Mouse (Mus musculus): ENCODE data around the gene Tmem131l. TPM values are rescaled to one million over a fixed set of nuclear protein-coding genes. Genes with fewer than 3 reads are reported as not detected.

Gene Tmem131l
- polyA plus RNA-seq, 1 experiment from 2014 or later, result 70.8 TPM

GRCm38 (mm10) chr3:84068831-84069709 is 29.1 kb upstream of the Tmem131l start:
- no peaks in the 10 kb centered on the region for H3K27me3 ChIP-seq (ENCODE audit: insufficient read depth, poor library complexity, severe bottlenecking)
- DNase-seq (ENCODE audit: low spot score), result no peak
- WGBS, result 85% methylated on average over 13 of the region's 13 CpGs

GRCm38 (mm10) chr3:84065825-84066224 is 25.9 kb upstream of the Tmem131l start:
- no peak overlapping the region for H3K4me3 ChIP-seq
- H3K9me3 ChIP-seq, result no peaks in the 10 kb centered on the region
- DNase-seq (ENCODE audit: low spot score), result no peak
- 86% methylated on average over 4 of the region's 4 CpGs for WGBS
- peaks cover 9% of the 10 kb centered on the region; the same call in 1 of the 2 replicates for H3K4me1 ChIP-seq (replicated peaks)
- H3K27ac ChIP-seq, result no peak overlapping the region
- no peaks in the 10 kb centered on the region for H3K27me3 ChIP-seq (ENCODE audit: insufficient read depth, poor library complexity, severe bottlenecking)
- H3K36me3 ChIP-seq, result no peaks in the 10 kb centered on the region

More at GRCm38 (mm10) chr3:84068831-84069709, 29.1 kb upstream of the Tmem131l start:
- H3K27ac ChIP-seq, result no peak overlapping the region
- H3K4me3 ChIP-seq, result no peak overlapping the region
- H3K9me3 ChIP-seq, result no peaks in the 10 kb centered on the region
- H3K4me1 ChIP-seq (replicated peaks), result no peaks in the 10 kb centered on the region
- no peaks in the 10 kb centered on the region for H3K36me3 ChIP-seq

DNA sequence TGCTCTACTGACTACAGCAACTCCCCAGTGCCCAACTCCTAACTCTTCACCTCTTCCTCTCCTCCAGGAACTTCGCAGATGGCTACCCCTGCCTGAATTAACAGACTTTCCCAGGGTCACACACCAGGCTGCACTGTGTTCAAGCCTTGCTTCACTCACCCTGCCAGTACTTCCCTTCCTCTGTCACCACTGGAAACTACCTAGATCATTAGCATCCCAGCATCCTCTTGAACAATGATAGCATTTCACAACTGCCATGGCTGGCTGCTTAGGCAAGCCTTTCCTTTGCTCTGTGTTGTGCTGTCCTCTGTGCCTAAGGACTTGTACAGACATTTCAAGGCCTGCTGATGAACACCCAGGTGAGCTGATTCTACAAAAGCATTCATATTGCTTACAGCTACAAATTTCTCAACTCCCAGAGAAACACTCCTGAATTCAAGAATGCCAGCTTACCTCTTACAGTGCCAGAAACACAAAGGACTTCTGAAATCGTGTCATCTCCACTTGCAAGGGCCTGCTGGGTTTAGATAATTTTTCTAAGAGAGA is 23.5 kb upstream of the Tmem131l start:
- Histone ChIP-seq H3K4me1 (replicated peaks) (peaks cover 13% of the 10 kb centered on the region; the same call in 1 of the 2 replicates), H3K4me3 (no peak overlapping the region), H3K27me3 (ENCODE audit: insufficient read depth, poor library complexity, severe bottlenecking) (no peaks in the 10 kb centered on the region), H3K9me3 (no peaks in the 10 kb centered on the region), H3K27ac (no peak overlapping the region), H3K36me3 (no peaks in the 10 kb centered on the region)
- WGBS, result 86% methylated on average over 2 of the region's 2 CpGs
- no peak for DNase-seq (ENCODE audit: low spot score)

DNA sequence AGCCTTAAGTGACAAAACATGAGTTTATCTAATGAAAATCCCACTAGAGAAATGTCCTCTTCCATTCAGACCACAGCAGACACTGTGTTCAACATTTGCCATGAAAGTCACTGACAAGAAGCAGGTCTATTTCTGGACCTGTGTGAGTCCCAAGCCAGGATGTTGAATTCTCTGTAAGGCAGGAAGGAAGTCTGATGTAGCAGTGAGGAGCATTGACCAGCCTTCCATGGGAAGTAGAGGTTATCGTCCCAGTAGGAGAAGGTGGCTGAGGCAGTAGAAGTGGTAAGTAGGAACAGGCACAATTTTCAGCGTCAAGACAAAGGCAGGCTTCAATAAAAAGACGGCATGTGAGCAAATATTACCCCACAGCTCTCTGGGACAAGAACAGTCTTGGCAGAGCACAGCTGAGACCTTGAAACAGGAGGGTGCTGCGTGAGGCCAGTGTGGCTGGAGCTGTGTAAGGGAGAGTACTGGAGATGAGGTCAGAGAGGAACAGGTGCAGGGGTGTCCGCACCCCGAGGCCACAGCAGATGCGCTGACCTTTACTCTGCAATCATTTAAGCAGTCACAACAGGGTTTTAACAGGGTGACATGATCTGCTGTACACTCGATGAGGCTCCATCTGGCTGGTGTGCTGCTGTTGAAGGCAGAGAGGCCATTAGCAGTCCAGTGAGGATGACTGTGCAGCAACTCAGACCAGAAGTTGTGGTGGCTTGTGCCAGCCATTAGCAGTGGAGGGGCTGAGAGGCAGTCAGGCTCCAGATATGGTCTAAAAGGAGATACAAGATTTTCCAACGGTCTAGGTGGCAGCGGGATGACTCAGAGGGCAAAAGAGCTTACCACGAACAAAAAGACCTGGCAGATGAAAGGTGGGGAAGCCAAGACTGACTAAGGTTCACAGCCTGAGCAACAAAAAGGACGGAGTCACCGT is 21.8 kb upstream of the Tmem131l start:
- H3K9me3 ChIP-seq, result 0 out of 2 replicates have a peak, but pooled peaks cover 10% of the 10 kb centered on the region
- peak overlapping the region; percentile 67; the same call in 1 of the 2 replicates for H3K27ac ChIP-seq
- H3K4me1 ChIP-seq (replicated peaks), result peaks cover 13% of the 10 kb centered on the region; the same call in 1 of the 2 replicates
- WGBS, result 79% methylated on average over 13 of the region's 13 CpGs
- H3K36me3 ChIP-seq, result no peaks in the 10 kb centered on the region
- no peaks in the 10 kb centered on the region for H3K27me3 ChIP-seq (ENCODE audit: insufficient read depth, poor library complexity, severe bottlenecking)
- H3K4me3 ChIP-seq, result no peak overlapping the region
- peak; percentile 26 for DNase-seq (ENCODE audit: low spot score)

DNA sequence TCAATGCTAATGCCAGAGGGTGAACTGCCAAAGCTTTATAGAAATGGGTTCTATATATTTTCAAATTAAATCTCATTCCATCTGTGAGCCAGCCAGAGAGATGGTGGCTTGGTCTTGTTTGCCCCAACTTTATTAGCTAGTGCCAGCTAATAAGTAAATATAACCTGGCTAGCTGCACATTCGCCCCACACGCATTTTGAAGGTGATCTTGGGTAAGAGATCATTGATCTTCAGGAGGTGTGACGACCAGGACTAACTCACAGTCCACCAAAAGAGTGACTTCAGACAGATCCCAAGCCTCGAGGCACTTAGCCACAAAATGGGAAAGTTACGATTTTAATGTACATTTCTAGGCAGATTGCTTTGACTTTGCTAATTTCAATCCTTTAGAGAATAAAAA is 21.0 kb upstream of the Tmem131l start:
- 0 out of 2 replicates have a peak, but pooled peaks cover 13% of the 10 kb centered on the region for H3K9me3 ChIP-seq
- H3K27me3 ChIP-seq (ENCODE audit: insufficient read depth, poor library complexity, severe bottlenecking), result no peaks in the 10 kb centered on the region
- H3K4me1 ChIP-seq (replicated peaks), result peaks cover 13% of the 10 kb centered on the region; the same call in 1 of the 2 replicates
- H3K36me3 ChIP-seq, result no peaks in the 10 kb centered on the region
- WGBS, result 88% methylated on average over 5 of the region's 5 CpGs
- DNase-seq (ENCODE audit: low spot score), result no peak
- H3K27ac ChIP-seq, result no peak overlapping the region
- H3K4me3 ChIP-seq, result no peak overlapping the region

GRCm38 (mm10) chr3:84060128-84060527 is 20.2 kb upstream of the Tmem131l start:
- Histone ChIP-seq H3K4me3 (no peak overlapping the region), H3K27ac (no peak overlapping the region), H3K27me3 (ENCODE audit: insufficient read depth, poor library complexity, severe bottlenecking) (no peaks in the 10 kb centered on the region), H3K36me3 (no peaks in the 10 kb centered on the region), H3K9me3 (peaks cover 16% of the 10 kb centered on the region; the same call in 1 of the 2 replicates), H3K4me1 (replicated peaks) (peaks cover 13% of the 10 kb centered on the region; the same call in 1 of the 2 replicates)
- 65% methylated on average over 4 of the region's 4 CpGs for WGBS
- no peak for DNase-seq (ENCODE audit: low spot score)

GRCm38 (mm10) chr3:84059676-84060075 is 19.7 kb upstream of the Tmem131l start:
- WGBS, result 70% methylated on average over 4 of the region's 4 CpGs

GRCm38 (mm10) chr3:84059261-84059660 is 19.3 kb upstream of the Tmem131l start:
- H3K9me3 ChIP-seq, result peaks cover 16% of the 10 kb centered on the region; the same call in 1 of the 2 replicates
- WGBS, result 64% methylated on average over 13 of the region's 13 CpGs
- DNase-seq (ENCODE audit: low spot score), result peak; percentile 21
- peaks cover 13% of the 10 kb centered on the region; the same call in 1 of the 2 replicates for H3K4me1 ChIP-seq (replicated peaks)
- H3K36me3 ChIP-seq, result no peaks in the 10 kb centered on the region
- H3K27ac ChIP-seq, result no peak overlapping the region
- H3K27me3 ChIP-seq (ENCODE audit: insufficient read depth, poor library complexity, severe bottlenecking), result no peaks in the 10 kb centered on the region
- H3K4me3 ChIP-seq, result no peak overlapping the region

More at GRCm38 (mm10) chr3:84059676-84060075, 19.7 kb upstream of the Tmem131l start:
- no peaks in the 10 kb centered on the region for H3K27me3 ChIP-seq (ENCODE audit: insufficient read depth, poor library complexity, severe bottlenecking)
- H3K4me1 ChIP-seq (replicated peaks), result peaks cover 13% of the 10 kb centered on the region; the same call in 1 of the 2 replicates
- no peak for DNase-seq (ENCODE audit: low spot score)
- no peaks in the 10 kb centered on the region for H3K36me3 ChIP-seq
- H3K9me3 ChIP-seq, result peaks cover 16% of the 10 kb centered on the region; the same call in 1 of the 2 replicates
- H3K27ac ChIP-seq, result no peak overlapping the region
- no peak overlapping the region for H3K4me3 ChIP-seq

- Histone ChIP-seq H3K4me3 (no peak overlapping the region), H3K27ac (no peak overlapping the region), H3K27me3 (ENCODE audit: insufficient read depth, poor library complexity, severe bottlenecking) (peaks cover 8% of the 10 kb centered on the region; the same call in 1 of the 2 replicates), H3K9me3 (no peaks in the 10 kb centered on the region), H3K36me3 (no peaks in the 10 kb centered on the region), H3K4me1 (replicated peaks) (peaks cover 8% of the 10 kb centered on the region)
- peak; percentile 21 for DNase-seq (ENCODE audit: low spot score)
- WGBS, result 17% methylated on average over 9 of the region's 9 CpGs
Observed at GRCm38 (mm10) chr3:84048729-84049175, 8.8 kb upstream of the Tmem131l start.

DNA sequence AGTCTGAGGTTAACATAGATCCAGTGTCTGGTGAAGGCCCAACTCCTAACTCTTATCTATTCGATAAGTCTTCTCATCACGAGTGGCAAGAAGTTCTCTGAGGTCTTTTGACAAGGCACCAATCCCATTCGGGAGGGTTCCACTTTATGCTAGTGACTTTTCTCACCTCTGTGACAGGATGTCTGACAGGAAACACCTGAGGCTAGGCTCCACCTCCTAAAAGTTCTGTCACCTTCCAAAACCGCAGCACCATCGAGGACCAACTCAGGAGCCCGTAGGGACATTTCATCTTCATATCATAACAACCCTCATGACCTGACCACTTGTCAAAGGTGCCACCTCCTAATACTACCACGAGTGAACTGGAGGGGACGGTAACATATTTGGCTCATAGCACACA is 6.2 kb upstream of the Tmem131l start:
- Histone ChIP-seq H3K4me1 (replicated peaks) (peaks cover 8% of the 10 kb centered on the region), H3K36me3 (no peaks in the 10 kb centered on the region), H3K27ac (no peak overlapping the region), H3K27me3 (ENCODE audit: insufficient read depth, poor library complexity, severe bottlenecking) (peaks cover 17% of the 10 kb centered on the region; the same call in 1 of the 2 replicates), H3K9me3 (no peaks in the 10 kb centered on the region), H3K4me3 (no peak overlapping the region)
- no peak for DNase-seq (ENCODE audit: low spot score)
- WGBS, result 93% methylated on average over 8 of the region's 8 CpGs

DNA sequence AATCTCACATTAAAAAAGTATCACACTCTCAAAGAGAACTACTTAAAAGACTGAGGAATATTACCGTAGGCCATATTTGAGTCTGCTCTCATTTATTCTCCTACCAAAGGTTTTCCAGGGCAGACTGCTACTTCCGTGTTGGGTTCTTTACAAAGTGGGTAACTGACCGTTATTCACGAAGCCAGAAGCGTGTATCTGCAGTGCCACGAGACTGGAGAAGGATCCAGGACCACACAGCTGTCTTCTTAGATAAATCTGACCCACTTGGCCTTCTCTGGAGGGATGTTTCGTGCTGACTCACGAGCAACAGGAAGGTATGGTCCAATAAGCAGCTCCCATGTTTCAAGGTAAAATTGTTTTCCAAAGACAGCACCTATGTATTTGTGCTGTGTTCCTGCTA is 1.8 kb upstream of the Tmem131l start:
- Histone ChIP-seq H3K27ac (no peak overlapping the region), H3K4me3 (no peak overlapping the region), H3K36me3 (peaks cover 10% of the 10 kb centered on the region; the same call in 1 of the 2 replicates), H3K9me3 (no peaks in the 10 kb centered on the region), H3K27me3 (ENCODE audit: insufficient read depth, poor library complexity, severe bottlenecking) (peaks cover 15% of the 10 kb centered on the region; the same call in 1 of the 2 replicates), H3K4me1 (replicated peaks) (peaks cover 29% of the 10 kb centered on the region)
- no peak for DNase-seq (ENCODE audit: low spot score)
- WGBS, result 88% methylated on average over 8 of the region's 8 CpGs
